8 mouse cellular contexts compared by ENCODE assay signal in genomic region chr5:25099367-25100156, GRCm38 (mm10). TPM values are rescaled to one million over a fixed set of nuclear protein-coding genes. Genes with fewer than 3 reads are reported as not detected.
DNase-seq lines count a peak whose midpoint lies in the region; ATAC-seq and TF ChIP-seq lines count a peak whose summit lies in the region.

No protein-coding gene starts in this region.

- H3K4me3 ChIP-seq in bone marrow macrophage, adult 2 months (ENCODE audit: insufficient read depth, low read length): peak overlapping the region; percentile 88
- peak overlapping the region; percentile 59 for H3K4me3 ChIP-seq in forebrain, embryonic 12.5 days (replicated peaks)
- peak overlapping the region; percentile 58 for H3K4me3 ChIP-seq in heart, embryonic 15.5 days
- peak overlapping the region; percentile 55 for H3K4me3 ChIP-seq in lung, adult 2 months (replicated peaks; ENCODE audit: extremely low read depth, low read depth, low read length)
- H3K4me3 ChIP-seq in neural tube, embryonic 14.5 days (ENCODE audit: low read depth, low read length): peak overlapping the region; percentile 60

- peak overlapping the region; percentile 93 for H3K27ac ChIP-seq in bone marrow macrophage, adult 2 months (ENCODE audit: insufficient read depth, low read depth, low read length)
- no peak overlapping the region for H3K27ac ChIP-seq in forebrain, embryonic 12.5 days
- peak overlapping the region; percentile 58 for H3K27ac ChIP-seq in heart, embryonic 15.5 days
- H3K27ac ChIP-seq in neural tube, embryonic 14.5 days (ENCODE audit: low read depth, low read length): no peak overlapping the region

- H3K27me3 ChIP-seq in forebrain, embryonic 12.5 days: peaks cover 59% of the 10 kb centered on the region
- 0 out of 2 replicates have a peak, but pooled peaks cover 3% of the 10 kb centered on the region for H3K27me3 ChIP-seq in heart, embryonic 15.5 days
- H3K27me3 ChIP-seq in neural tube, embryonic 14.5 days (ENCODE audit: control insufficient read depth, insufficient read depth, low read length): peaks cover 20% of the 10 kb centered on the region; the same call in 1 of the 2 replicates

- peak overlapping the region; percentile 99 for H3K4me2 ChIP-seq in forebrain, embryonic 12.5 days
- peak overlapping the region; percentile 97 for H3K4me2 ChIP-seq in heart, embryonic 15.5 days
- H3K4me2 ChIP-seq in neural tube, embryonic 14.5 days (ENCODE audit: low read depth, low read length): peak overlapping the region; percentile 100

- DNase-seq in CD4-positive helper T cell, adult 2 months (ENCODE audit: low read depth, low spot score): peak; percentile 16
- DNase-seq in kidney, postnatal 14 days: peak; percentile 70
- DNase-seq in lung, adult 2 months: peak; percentile 72
- DNase-seq in urinary bladder, postnatal 14 days (ENCODE audit: low spot score): peak; percentile 62

- WGBS in forebrain, embryonic 12.5 days: under 1% methylated on average over 45 of the region's 45 CpGs
- under 1% methylated on average over 45 of the region's 45 CpGs for WGBS in heart, embryonic 15.5 days
- 2% methylated on average over 45 of the region's 45 CpGs for WGBS in lung, adult 2 months
- under 1% methylated on average over 45 of the region's 45 CpGs for WGBS in neural tube, embryonic 14.5 days

- H3K9ac ChIP-seq in forebrain, embryonic 12.5 days: peak overlapping the region; percentile 40; the same call in 1 of the 2 replicates
- peak overlapping the region; percentile 71 for H3K9ac ChIP-seq in heart, embryonic 15.5 days
- peak overlapping the region; percentile 13 for H3K9ac ChIP-seq in neural tube, embryonic 14.5 days (replicated peaks; ENCODE audit: low read depth, low read length)

- peak; percentile 63; the same call in 1 of the 2 replicates for ATAC-seq in forebrain, embryonic 12.5 days (ENCODE audit: low FRiP score)
- peak; percentile 71 for ATAC-seq in heart, embryonic 15.5 days (replicated peaks; ENCODE audit: insufficient number of reproducible peaks, insufficient read depth, low FRiP score, low read depth)
- peak; percentile 74 for ATAC-seq in neural tube, embryonic 14.5 days (ENCODE audit: low read depth)

- H3K4me1 ChIP-seq in bone marrow macrophage, adult 2 months (ENCODE audit: control insufficient read depth, insufficient read depth, low read length): peaks cover 40% of the 10 kb centered on the region
- H3K4me1 ChIP-seq in forebrain, embryonic 12.5 days: peaks cover 21% of the 10 kb centered on the region
- H3K4me1 ChIP-seq in heart, embryonic 15.5 days (replicated peaks): peaks cover 33% of the 10 kb centered on the region
- no peaks in the 10 kb centered on the region for H3K4me1 ChIP-seq in lung, adult 2 months (ENCODE audit: control insufficient read depth, insufficient read depth, low read length)
- peaks cover 15% of the 10 kb centered on the region for H3K4me1 ChIP-seq in neural tube, embryonic 14.5 days (ENCODE audit: control insufficient read depth, insufficient read depth, low read length)

- H3K9me3 ChIP-seq in forebrain, embryonic 12.5 days: no peaks in the 10 kb centered on the region
- H3K9me3 ChIP-seq in heart, embryonic 15.5 days (replicated peaks): no peaks in the 10 kb centered on the region
- H3K9me3 ChIP-seq in neural tube, embryonic 14.5 days (ENCODE audit: control insufficient read depth, low read length): no peaks in the 10 kb centered on the region

- TF ChIP-seq CTCF in bone marrow macrophage, adult 2 months (IDR thresholded peaks at IDR 0.05; ENCODE audit: low read depth, low read length): no peak
- no peak for TF ChIP-seq CTCF in lung, adult 2 months (IDR thresholded peaks at IDR 0.05; ENCODE audit: insufficient read depth, low read length)

- H3K36me3 ChIP-seq in forebrain, embryonic 12.5 days (replicated peaks): no peaks in the 10 kb centered on the region
- H3K36me3 ChIP-seq in heart, embryonic 15.5 days: no peaks in the 10 kb centered on the region
- no peaks in the 10 kb centered on the region for H3K36me3 ChIP-seq in neural tube, embryonic 14.5 days (ENCODE audit: control insufficient read depth, insufficient read depth, low read length)

- no peak for TF ChIP-seq POLR2A in bone marrow macrophage, adult 2 months (IDR thresholded peaks at IDR 0.05; ENCODE audit: borderline replicate concordance, low read depth, low read length)
- TF ChIP-seq POLR2A in lung, adult 2 months (IDR thresholded peaks at IDR 0.05; ENCODE audit: borderline replicate concordance, extremely low read depth, low read depth, low read length): no peak

RNA-seq across cellular contexts. Expression of gene Prkag2, which starts 0.9 kb away (rescaled TPM):
- polyA plus RNA-seq in bone marrow macrophage, adult 2 months (2012; ENCODE audit: insufficient read depth, insufficient read length, missing spikeins): 27.2 and 27.7 TPM in 2 replicates
- polyA plus RNA-seq in forebrain, embryonic 12.5 days (2016; fragmentation: Nextera tagmentation; extraction: Ambion mirVana): 55.0 and 60.2 TPM in 2 replicates
- 94.2 and 102 TPM in 2 replicates for polyA plus RNA-seq in heart, embryonic 15.5 days (2015; fragmentation: Nextera tagmentation; extraction: Ambion mirVana)
- 10.9 and 18.0 TPM in 2 replicates for polyA plus RNA-seq in lung, adult 2 months (2012; rRNA removed)
- 98.9 and 102 TPM in 2 replicates for polyA plus RNA-seq in neural tube, embryonic 14.5 days (2014; fragmentation: Nextera tagmentation; extraction: Ambion mirVana)

Comparison
In these comparisons a context has a peak if more than half of its experiments do, and no peak if none do; other contexts are left out.
1. DNase-seq: peak in every context shown above with its lines; median percentile 72 in lung, adult 2 months; 70 in kidney, postnatal 14 days; 62 in urinary bladder, postnatal 14 days; 16 in CD4-positive helper T cell, adult 2 months.
2. H3K27ac ChIP-seq: peak in bone marrow macrophage, adult 2 months (single experiment) and heart, embryonic 15.5 days (single experiment); none in forebrain, embryonic 12.5 days (single experiment) and neural tube, embryonic 14.5 days (single experiment).
3. H3K9ac ChIP-seq: peak in every context shown above with its lines; median percentile 71 in heart, embryonic 15.5 days; 40 in forebrain, embryonic 12.5 days; 13 in neural tube, embryonic 14.5 days.
4. Peak in every context shown above with its lines, with median percentiles within 50 percentile points of each other: H3K4me3 ChIP-seq, ATAC-seq and H3K4me2 ChIP-seq.